Mouse (Mus musculus) C2C12 (cell line): ENCODE measurements around the gene Elf2.

Source experiments
- CEBPB ChIP-seq: IDR thresholded peaks from one replicate; pipeline ENCODE4 v1.6.1; 2011; ENCODE audit warnings: low read depth, mild to moderate bottlenecking, control low read depth, moderate library complexity
- CTCF ChIP-seq: IDR thresholded peaks from one replicate; pipeline ENCODE4 v1.5.1; 2011; ENCODE audit not compliant: control insufficient read depth, insufficient read depth, insufficient read length
- MAX ChIP-seq: IDR thresholded peaks from one replicate; pipeline ENCODE4 v1.6.1; 2011; ENCODE audit warnings: mild to moderate bottlenecking, control low read depth
- MYOG ChIP-seq: IDR thresholded peaks from one replicate; pipeline ENCODE4 v1.6.1; 2011; ENCODE audit not compliant: control insufficient read depth, insufficient read length; ENCODE audit errors: extremely low read depth
- USF1 ChIP-seq: IDR thresholded peaks from one replicate; pipeline ENCODE4 v1.6.1; 2011; ENCODE audit warnings: low read depth, mild to moderate bottlenecking, control low read depth, moderate library complexity

DNA sequence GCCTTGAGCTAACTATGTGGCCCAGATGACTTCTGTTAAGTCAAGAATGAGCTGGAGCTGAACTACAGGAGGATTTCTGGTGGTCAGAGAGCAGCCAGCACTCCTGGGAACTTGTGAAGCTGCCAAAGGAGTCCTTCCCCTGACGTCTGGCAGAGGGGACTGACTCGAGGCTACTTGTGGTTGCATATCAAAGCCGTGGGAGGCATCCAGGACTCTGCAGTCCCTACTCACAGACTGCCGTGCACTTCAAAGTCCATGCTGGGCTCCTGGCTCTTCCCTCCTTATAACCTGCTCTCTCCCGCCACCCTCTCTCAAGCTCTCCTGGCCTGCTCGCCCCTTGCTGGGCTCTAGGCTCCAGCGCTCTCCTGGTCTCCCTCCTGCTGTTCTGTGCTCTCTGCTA, 30.4 kb downstream of the Elf2 start:
- TF ChIP-seq CTCF: no peak
- TF ChIP-seq CEBPB: no peak
- TF ChIP-seq MAX: no peak
- no peak for TF ChIP-seq USF1
- TF ChIP-seq MYOG: no peak
